Mouse (Mus musculus): Measurements from ENCODE around the gene Alg3.
A peak's percentile ranks its signal among the peaks of the same experiment; 100 is the strongest.

Gene Alg3

DNA sequence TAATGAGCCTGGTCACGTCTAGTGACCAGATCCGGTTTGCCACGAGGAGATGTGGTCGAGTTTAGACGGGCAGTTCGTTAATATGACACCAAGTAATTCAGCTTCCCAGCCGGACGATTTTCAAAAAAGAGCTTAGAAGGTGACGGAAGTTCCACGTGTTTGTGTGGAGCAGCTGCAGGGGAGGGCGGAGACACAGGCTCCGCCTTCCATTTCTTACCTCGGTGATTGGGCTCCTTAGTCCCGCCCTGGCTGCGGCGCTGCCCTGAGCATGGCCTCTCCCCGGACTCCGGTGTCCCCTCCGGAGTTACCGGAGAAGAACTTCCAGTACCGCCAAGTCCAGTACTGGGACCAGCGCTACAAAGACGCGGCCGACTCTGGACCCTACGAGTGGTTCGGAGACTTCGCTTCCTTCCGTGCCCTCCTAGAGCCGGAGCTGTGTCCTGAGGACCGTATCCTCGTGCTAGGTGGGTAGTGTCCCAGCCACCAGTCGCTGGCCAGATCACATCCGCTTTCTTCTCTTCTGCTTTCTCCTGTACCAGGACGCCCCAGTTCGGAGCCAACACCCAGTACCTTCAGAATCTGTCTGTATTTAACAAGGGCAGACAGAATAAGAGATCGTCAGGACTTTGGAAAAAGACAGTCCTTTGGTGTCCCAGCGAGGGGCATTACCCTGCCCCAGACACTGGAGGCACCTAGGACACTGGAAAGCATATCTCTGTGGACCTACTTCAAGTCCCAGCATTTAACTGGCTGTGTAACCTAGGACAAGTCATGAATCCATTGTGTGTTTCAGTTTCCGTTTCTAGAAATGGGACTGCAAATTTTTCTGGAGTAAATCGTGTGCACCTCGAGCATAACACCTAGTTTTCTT lies at the start of gene Alg3, which contains the start of the genes Eef1akmt4 and Gm49333:
Gene Alg3 (minus strand): TSS at position 379 of the 871 bp plus-strand sequence.
Gene Eef1akmt4 (plus strand): TSS at position 237 of the 871 bp plus-strand sequence.
Gene Gm49333 (plus strand): TSS at position 254 of the 871 bp plus-strand sequence.
- peak; percentile 93 for DNase-seq

DNA sequence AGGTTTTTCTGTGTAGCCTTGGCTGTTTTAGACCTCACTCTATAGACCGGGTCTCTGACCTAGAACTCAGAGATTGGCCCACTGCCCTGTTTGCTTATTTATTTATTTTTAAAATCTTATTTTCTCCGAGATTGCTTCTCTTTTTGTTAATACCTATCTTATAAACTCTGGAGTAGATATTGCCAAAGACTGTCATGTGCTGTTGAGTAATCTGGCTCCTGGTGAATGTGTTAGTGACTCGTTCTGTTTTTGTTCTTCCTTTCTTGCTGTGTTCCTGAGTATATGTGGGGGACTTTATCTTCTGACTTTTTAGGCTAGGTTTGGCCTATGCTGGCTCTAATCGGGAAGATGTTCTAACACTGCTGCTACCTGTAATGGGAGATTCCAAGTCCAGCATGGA lies 46.1 kb upstream of the Alg3 start:
- DNase-seq: no peak

- no peak for DNase-seq
Measured at GRCm38 (mm10) chr16:20653315-20653714, 41.8 kb upstream of the Alg3 start.

- no peak for DNase-seq
Measured at GRCm38 (mm10) chr16:20651947-20652310, 40.4 kb upstream of the Alg3 start.

DNA sequence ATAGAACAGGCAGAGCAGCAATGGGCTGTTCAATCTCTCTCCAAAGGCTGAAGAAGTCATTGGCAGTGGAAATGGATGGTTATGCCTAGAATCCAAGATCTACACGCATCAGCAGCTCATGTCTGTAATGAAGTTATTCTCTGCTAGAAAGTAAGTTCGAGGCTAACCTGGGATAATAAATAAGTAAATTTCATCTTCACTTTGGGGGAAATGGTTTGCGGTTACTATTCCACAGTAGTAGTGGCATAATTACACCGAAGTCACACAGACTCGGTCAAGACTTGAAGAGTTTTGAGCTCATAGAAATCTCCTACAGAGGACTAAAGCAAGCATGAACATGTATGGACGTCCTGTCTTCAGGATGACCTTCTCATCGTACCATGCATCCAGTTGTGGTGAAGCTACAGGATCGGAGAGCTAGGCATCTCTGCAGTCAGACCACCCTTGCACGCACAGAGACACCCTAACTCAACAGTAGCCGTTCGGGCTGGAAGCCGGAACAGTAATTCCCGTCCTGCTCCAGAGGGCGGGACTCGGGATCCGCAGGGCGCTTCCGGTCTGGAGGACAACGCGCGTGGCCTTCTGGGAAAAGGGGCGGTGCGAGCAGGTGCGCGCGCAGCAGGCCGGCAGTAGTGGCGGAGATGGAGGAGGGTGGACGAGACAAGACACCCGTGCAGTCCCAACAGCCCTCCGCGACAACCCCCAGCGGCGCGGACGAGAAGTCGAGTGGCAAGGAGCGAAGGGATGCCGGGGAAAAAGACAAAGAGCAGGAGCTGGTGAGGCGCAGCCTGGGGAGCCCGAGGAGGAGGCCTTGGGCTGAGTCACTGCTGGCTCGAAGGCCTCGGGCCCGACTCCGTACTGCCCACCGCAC lies 39.8 kb upstream of the Alg3 start, which contains the start of gene Psmd2:
Gene Psmd2 (plus strand): TSS at position 577 of the 871 bp plus-strand sequence.
- DNase-seq: peak; percentile 97

DNA sequence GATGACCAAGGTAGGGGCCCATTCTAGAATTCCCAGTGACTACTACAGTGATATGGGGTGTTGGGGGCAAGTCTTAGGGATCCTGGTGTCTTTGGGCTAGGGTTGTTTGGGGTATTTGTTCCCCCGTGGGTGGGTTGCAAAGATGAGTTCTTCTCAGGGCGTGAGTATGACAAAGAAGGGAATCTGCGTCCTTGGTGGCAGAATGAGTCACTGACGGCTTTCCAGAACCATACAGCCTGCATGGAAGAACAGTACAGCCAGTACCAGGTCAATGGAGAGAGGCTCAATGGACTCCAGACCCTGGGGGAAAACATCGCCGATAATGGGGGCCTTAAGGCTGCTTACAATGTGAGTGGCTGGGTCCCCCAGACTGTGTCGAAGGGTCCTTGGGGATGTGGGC lies 32.4 kb upstream of the Alg3 start:
- DNase-seq: no peak

DNA sequence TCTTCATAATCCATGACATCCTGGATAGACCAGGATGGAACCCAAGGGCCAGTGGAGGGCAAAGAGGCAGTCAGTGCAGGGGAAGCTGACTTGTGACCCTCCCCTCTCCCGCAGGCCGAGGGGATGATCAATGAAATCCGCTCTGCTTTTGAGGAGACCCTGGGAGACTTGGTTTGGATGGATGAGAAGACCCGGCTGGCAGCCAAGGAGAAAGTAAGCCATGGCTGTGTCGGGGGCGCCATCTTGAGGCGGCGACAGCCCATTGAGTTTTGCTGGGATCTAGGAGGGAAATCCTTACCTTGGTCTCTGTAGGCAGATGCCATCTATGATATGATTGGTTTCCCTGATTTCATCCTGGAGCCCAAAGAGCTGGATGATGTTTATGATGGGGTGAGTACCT lies 30.6 kb upstream of the Alg3 start:
- peak; percentile 72 for DNase-seq

DNA sequence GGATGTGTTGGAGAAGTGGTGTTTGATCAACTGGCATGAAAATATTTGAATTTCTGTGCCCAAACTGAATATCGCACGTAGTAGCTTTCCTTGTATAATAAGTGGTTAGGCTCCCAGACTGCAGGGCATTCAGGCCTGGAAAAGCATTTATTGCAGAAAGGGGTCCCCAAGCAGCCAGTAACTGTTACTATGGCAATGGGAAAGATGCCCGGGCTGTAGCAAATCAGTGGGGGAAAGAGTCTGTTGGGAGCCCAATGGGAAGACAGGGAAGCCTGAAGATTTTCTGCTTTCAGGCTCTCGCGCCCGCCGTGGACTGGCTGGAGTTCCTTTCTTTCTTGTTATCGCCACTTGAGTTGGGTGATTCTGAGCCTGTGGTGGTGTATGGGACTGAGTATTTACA lies 26.8 kb upstream of the Alg3 start:
- no peak for DNase-seq

- DNase-seq: no peak
Measured at GRCm38 (mm10) chr16:20637410-20637809, 25.9 kb upstream of the Alg3 start.

DNA sequence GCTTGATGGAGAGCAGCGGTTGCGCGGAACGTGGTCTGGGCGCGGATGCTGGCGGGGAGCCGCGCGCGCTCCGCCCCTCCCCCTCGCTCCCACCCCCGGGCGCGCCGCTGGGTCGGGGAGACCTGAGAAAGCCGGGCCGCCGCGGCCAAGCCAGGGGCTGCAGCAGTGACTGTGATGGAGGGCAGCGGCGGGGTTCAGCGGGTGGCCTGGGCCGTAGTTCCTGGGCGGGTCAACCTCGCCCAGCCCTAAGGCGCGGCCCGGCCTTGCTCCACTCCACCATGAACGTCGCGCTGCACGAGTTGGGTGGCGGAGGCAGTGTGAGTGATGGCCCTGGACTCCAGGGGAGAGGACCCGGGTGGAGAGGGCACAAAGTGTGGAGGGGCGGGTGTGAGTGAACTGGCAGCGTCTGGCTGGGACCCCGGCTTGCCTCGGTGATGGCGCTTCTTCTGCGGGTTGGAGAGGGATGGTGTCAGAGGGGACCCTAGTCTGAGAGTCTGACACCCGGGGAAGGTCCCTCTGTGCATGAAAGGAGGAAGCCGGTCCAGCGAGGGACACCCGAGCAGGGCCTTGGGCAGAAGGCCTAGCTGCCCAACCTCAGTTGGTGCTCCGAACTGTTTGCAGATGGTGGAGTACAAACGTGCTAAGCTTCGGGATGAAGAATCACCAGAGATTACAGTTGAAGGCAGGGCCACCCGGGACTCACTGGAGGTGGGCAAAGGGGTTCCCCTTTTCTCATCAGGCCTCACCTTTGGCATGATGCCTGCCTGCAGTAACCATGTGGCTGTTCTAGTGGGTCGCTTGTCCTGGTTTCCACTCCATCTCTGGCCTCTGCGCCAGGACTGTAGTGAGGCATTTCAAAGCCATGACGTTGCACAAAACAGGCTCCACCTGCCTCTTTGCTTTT lies 18.4 kb upstream of the Alg3 start, which contains the start of gene Ece2:
Gene Ece2 (plus strand): TSS at position 98 of the 904 bp plus-strand sequence.
- no peak for DNase-seq

- no peak for DNase-seq
Measured at GRCm38 (mm10) chr16:20628871-20629391, 17.4 kb upstream of the Alg3 start.

- DNase-seq: no peak
Measured at GRCm38 (mm10) chr16:20623211-20623610, 11.7 kb upstream of the Alg3 start.

DNA sequence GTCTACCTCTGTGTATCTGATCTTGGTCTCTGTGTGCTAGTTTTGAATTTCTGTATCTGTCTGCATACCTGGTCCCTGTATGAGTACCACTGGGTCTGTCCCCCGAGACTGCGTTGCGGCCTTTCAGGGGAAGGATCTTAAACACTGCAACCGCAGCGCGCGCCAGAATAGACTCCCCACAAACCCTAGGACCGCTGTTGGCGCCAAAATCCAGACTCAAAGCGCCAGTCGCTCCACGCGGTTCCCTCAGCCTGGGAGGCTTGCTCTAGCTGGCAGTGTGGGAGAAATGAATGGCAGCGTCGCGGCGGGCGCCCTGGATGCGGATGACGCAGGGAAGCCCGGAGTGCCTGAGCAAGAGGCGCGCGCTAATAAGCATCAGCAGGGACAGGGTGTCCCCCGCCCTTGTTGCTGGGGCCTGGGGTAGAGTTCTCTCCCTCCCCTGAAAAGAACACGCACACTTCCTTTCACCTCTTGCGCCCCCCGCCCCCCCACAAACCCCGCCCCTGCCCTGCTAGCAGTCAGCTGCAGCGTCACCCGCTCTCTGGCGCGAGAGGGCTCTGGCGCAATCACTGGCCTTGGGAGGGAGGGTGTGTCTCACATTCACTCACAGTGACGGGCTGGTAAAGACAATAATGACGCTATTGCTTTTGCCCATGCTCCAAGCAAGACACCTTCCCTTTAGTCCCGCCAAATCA lies 10.6 kb upstream of the Alg3 start:
- peak; percentile 22 for DNase-seq

GRCm38 (mm10) chr16:20621191-20621990 lies 9.9 kb upstream of the Alg3 start, which contains the start of gene Camk2n2:
Gene Camk2n2, minus strand, starts transcription at chr16:20621287.
- peak; percentile 60 for DNase-seq

- DNase-seq: peak; percentile 5
Measured at GRCm38 (mm10) chr16:20620751-20621190, 9.2 kb upstream of the Alg3 start.

- no peak for DNase-seq
Measured at GRCm38 (mm10) chr16:20620399-20620735, 8.8 kb upstream of the Alg3 start.

- peak; percentile 17 for DNase-seq
Measured at GRCm38 (mm10) chr16:20619541-20620398, 8.2 kb upstream of the Alg3 start.

GRCm38 (mm10) chr16:20610501-20611356 lies 806 bp downstream of the Alg3 start:
- peak; percentile 81 for DNase-seq

Measured in kidney, adult 9 months (tissue).